Mouse (Mus musculus): ENCODE measurements at regions not wholly inside any gene's neighbourhood (a gene's known extent, or its start where the extent isn't known, plus 50 kb on each side); places are given as distances from the start of the nearest gene placed in this dataset.

DNA sequence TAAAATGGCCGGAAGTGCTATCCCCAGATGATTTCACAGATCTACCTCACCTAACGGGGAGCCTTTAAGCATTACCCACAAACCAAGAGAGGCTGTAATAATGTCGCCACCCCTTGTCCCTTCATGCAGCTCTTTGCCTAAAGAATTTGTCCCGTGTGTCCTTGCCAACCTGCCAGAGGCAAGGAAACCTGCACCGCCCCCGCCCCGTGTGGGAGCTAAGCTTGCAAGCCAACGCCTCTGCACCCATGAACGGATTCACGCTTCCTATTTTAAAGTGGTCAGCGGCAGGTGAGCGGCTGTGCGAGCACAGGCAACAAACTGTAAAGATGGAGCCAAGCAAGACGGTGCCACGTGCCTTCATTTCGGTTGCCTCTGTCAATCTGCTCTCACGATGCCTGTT, 63.1 kb downstream of the Gm11011 start:
- DNase-seq = no peak

DNA sequence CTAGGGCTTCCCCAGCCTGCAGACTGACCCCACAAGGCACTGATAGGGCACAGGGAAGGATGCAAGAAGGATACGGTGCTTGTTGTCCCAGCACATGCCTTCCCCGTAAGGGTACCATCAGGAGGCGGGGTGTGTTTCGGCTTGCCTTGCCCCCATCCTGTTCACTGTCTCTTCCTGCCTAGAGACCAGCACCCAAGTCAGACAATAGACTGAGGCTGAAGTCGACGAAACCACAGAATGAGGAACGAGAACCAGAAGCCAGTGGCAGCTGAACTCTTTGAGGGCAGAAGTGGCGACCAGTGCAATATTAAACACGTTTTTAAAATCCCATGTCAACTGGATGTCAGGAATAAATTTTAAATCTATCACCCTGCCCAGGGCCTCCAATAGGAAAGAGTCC, 67.6 kb downstream of the Gm11011 start:
- DNase-seq = no peak

DNA sequence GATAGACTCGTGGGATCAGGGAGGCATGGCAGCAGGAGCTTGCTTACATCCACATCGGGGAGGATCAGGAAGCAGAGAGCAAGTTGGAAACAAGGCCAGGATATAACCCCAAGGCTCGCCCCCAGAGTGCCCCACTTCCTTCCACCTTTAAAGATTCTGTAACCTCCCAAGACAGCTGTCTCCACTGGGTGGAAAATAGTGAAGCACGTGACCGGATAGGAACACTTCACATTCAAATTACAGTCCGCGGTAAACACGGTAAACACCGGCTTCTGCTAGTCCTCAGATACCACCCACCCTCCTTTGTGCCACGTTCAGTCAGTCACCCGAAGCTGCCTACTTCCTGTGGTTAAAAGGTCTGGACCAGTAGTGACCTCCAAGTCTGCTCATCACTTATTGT, 72.2 kb downstream of the Gm11011 start:
- no peak for DNase-seq

DNA sequence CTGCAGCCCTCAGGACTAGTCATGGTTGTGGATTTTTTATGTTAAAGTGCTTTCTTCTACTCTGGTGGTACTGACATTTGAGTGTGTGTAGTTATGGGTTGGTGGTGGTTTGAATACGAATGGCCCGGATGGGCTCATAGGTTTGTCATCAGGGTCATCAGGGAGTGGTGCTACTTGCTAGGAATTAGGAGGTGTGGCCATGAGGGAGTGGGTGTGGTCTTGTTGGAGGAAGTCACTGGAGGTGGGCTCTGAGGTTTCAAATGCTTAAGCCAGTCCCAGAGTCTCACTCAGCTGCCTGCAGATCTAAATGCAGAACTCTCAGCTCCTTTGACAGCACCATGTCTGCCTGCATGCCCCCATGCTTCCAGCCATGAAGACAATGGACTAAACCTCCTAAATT, 76.8 kb downstream of the Gm11011 start:
- DNase-seq = no peak

DNA sequence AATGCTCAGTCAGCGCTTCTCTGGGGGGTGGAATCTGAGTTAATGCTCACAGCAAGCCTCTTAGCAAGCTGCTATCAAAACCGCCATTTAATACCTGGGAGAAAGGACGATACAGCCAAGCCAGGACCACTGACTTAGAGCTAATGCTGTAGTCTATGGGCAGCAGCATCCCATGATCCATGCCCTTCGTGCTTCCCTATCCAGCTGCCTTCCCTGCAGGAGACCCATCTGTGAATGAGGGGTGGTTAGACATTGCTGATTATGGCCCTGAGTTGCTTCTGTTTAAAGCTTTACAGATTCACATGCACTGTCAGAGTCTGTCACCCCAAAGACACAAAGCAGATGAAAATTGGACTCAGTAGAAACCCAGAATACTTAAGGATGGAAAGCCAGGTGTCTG, 78.1 kb downstream of the Gm11011 start:
- no peak for DNase-seq

DNA sequence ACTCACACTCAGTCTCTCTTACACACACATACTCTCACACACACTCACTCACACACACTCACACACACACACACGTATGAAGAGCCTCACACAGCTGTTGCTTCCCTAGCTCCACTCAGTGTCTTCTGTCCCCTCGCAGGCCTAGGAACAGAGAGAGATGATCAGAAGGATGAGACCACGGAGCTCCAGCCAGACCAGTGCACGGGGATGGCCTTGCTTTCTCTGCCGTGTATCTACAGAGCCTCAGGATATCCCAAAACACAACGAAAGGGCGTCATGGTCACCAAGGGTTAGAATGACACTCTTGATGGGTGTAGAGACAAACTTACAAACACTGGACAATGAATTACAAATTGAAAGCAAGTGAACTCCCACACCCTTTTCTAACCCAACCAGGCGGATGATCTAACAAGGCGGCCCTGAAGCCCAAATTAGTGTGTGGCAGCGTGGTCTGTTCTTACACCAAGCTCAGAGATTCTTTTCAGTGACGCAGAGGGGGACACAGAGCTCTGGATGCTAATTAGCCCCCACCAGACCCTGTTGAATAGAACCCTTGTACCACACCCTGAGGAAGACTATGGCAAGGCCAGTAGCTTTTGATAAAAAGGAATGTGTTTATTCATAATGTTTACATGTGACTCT, 83.0 kb downstream of the Gm11011 start:
- DNase-seq = no peak

DNA sequence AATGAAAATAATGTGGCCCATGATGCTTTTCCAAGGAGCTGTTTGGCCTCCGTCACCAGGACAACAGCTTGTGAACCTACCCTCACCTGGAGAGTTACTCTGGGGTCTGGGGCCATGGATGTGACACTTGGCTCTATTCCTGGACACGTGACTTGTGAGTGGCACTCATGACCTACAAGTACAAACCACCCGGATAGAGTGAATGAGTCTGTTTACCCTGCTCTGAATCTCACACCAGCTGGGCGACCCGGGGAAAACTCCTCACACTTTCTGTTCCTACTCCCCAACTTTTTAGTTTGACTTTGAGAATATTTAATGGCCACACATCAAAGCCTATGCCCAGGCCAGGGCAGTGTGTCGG, 84.0 kb downstream of the Gm11011 start:
- DNase-seq = no peak

DNA sequence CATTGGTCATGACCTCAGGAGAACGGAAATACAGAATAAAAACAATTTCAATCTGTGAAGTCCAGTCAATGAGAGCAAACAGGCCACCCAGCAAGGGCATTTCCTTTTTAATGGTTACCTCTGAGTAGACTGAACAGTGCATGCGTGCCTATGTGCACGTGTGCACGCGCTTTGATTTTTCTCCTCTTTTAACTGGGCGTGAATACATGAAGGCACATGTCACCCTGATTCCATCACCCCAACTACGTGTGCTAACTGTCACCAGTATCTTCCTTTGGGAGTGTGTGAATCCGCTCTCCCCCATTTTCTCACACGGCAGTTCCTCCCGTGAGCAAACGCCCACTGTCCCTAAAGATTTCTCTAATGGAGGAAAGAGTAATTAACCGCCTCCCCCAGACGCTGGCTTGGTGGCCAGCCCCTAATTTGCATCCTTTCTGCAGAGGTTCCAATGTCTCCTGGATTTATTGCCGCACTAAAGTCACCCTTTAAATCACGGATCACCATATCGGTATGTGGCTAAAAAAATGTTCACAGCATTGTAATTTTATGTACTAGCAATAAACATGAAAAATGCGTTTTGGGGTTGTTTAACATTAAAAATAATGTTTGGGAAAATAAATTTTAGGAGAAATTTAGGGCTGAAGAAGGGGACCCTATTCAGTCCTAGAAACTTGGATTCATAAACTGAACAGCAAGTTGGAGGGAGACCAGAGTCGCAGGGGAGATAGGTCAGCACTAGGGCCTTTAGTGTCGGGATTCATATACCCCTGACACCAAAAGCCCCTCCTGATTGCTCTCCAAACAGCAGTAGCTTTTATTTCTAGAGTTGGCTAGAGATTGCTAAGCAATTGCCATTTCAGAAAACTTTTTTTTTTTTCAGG, 84.6 kb downstream of the Gm11011 start:
- DNase-seq = no peak

DNA sequence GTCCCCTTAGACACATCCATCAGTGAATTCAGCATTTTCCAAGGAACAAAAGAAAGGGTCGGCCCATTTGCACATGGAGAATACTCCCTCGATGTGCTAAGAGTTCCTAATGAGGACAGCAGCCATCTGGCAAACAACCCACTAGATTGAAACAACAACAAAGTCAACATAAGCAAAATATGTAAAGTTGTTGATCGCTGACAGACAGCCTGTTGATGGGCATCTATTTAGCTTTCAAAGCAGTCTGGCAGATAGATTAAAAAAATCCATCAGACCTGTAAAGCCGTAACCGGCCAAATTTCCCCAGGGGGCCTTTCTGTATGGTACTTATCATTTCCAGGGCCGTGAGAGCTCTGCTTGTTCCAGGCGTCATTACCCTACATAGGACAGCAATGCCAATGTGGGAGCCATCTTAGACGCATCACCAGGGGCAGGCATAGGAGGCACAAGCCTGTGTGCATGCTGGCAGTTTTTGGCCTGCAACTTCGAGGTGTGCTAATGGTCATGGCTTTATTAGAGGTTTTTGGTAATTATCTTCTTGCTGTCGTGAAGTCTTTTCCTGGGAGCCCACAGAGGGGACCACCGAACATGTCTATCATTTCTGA, 85.7 kb downstream of the Gm11011 start:
- DNase-seq = no peak

DNA sequence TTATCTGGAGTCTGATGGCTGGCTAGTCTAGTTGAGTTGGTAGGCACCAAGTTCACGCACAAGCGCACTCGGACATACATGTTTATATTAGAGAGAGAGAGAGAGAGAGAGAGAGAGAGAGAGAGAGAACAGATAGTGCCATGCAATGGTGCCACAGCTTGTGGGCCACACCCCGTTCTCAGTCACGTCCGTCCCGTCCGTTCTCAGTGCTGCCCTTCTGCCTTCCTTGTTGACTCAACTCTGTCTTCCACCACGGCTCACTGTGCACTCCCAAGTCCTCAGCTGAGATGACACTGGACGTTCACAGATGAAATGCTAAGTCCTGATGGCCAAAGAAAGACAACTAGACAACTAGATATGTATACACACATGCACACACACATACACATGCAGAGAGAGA, 92.2 kb downstream of the Gm11011 start:
- DNase-seq = no peak

DNA sequence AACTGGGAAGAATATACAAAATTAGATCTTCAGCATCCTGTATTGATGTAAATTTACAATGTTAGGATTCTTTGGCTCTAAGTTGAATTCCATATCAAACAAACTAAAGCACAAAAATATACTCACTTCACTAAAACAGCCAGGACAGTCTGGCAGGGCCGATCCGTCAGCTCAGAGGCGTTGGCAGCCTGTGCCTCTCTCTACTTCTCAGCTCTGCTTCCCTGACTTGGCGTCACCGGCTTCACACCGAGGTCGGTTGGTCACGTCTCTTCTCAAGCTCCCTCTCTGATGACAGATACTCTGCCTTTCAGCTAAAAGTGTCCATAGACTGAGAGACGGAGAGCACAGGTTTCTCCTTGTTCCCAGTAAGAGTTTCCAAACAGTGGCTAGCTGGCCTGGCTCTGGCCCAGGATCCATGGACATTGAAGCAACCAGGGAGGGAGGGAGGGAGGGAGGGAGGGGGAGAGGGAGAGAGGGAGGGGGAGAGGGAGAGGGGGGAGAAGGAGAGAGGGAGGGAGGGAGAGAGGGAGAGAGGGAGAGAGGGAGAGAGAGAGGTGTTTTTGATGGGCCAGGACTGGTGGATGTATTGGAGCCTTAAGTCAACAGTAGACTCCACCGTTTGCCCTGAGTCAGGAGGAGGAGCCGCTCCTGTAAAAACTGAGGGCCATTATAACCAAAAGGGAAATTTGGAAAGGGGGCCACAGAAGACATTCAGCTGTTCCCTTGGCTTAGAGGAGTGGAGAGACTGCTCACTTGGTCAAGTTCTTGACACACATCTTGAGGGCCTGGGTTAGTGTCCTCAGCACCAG, 92.8 kb downstream of the Gm11011 start:
- no peak for DNase-seq

DNA sequence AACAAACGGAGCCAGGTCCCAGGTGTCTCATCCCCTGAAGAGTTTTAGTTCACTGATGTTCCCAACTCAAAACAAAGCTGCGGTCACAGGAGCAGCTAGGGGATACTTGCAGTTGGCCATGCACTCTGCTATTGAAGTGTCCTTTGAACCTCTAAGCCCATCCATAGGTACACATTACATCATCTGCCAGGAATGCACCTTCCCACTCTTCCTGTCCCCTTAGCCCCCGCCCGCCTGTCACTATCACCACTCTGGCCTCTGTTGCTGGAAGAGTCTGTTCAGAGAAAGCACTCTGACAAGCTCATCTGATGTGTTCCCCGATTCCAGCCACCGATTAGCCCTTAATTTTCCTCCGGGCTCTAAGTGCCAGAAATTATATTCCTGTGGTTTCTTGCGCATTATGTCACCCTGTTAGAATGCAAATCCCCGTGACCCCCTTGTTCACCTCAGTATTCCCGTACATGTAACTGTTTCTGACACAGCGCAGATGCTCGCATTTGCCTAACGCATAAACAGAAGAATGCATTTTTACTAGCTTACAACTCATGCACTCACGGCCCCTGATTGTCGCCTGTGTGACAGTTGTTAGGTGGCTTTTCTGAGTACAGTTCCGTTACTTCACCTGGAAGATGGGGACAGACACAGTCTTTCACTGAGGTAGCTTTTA, 93.8 kb downstream of the Gm11011 start:
- no peak for DNase-seq

DNA sequence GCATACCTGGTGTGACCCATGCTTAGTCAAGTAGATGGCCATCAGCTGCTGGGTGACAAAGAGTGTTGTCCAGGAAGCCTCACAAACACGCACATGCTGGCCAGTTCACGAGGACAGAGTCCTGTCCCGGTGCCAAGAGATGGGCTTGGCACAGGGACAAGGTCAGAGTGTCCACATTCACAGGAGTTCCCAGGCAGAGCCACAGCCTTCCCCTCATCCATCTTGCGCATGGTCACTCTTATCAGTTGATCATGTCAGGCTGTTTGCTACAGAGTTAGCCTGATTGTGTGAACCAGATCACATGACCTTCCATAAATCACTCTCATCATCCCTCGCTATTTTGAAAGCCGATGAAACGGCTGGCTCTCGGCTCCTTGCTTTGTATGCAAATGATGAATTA, 103.6 kb downstream of the Gm11011 start:
- no peak for DNase-seq

DNA sequence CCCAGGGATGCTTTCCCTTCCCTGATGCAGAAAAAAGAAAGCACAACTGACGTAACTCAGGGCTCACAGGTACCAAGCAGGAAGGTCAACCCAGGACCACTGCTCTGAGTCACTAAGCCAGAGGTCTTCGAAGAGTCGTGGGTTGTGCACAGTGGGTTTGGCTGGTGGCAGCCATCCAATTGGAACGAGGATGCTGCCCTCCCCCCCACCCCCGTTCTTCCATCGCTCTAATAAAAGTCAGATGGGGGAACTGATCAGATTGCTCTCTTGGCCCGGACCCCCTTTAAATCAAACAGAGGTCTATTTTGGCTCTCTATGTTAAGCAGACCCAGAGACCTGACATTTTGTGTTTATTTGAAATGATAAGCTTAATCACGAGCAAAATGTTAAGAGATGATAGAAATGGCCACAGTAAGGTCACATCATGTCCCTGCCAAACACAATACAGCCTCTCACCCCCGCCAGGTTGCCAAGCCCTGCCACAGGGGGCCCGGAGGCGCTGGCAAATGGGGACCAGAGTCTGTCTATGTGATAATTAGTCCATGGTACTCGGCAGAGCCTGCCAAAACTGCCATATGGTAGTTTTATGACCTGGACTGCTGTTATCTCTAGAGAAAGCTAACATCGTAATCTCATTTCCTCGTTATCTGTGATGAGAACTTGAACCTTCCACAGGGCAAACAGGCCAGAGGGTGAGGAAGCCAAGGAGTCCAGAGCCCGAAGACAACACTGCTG, 105.6 kb downstream of the Gm11011 start:
- peak; percentile 84 for DNase-seq

DNA sequence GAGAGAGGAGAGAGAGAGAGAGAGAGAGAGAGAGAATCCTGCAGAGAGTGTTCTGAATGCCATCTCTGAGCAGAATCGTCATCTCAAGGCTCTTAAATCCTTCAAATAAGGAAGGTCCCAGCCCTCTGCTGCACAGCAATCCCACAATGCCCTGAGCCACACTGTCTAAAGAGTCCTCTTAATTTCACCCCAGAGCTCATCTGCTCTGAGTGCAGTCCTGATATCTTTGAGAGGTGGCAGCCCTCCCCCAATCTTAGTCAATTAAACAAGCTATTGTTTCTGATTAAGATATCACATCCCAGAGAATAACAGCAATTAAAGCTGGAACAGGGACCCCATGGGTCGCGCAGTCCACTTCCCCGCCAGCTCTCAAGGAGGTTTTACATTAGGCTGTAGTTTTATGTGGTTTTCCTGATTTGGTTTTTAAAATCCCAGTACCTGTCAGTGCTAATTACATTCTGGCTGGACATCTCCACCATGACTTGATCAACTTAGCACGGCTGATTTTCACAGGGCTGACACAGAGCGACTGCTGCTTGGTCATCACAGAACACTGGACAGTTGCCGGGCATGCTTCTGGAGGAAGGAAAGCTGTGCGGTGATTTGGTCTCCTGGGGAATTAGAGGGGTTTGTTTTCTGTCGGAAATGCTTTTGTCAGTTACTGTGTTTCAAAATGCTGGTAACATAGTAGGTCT, 113.0 kb downstream of the Gm11011 start:
- no peak for DNase-seq

DNA sequence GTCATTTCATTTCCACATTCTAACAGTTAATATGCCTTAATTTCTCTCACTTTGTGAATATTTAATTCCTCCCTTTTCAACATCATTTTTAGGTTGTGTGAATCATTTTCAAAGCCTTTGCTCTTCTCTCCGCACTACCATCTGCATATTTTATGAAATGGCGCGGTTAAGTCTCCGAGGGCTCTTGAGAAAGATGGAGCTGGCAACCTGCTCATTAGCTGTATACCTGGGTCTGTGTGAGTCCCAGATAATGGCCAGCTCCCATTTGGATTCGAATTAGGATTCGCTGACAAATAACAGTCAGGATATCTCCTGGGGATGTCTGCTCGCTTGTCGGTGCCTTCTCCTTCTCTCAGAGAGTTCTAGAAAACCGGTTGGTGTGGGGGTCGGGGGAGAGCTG, 118.0 kb downstream of the Gm11011 start:
- no peak for DNase-seq

DNA sequence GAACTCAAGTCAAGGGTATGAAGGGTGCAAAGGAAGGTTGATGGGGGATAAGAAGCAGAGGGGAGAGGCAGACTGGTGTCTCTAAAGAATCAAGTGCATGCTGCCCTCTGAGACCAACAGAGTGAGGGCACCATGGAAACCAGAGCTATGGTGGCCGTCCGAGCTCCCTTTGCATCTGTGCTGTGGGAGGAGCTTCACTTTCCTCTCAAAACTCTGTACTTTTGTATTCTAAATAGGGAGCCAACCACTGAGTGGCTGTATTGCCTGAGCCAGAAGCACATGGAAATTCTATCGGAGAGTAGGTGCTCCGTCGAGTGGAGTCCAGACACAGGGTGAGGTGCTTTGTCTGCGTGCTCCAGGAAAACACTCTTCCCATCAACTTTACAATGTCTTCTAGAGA, 119.9 kb downstream of the Gm11011 start:
- DNase-seq = no peak

DNA sequence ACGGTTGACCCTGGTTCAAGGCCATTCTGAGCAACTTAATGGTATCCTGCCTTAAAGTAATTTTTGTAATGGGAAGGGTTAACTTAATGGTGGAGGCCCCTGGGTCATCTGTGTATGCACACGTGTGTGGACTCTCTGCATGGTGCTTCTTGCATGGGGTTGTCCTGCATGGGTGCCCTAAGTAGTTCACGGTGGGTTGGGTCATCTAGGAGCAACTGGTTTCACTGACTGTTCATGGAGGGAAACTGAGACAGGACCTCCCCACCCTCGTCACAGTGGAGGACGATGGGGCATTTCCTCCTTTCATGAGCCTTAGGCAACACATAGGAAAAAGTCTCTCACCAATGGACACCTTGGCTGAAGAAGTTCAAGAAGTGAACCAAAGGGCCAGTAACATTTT, 123.4 kb downstream of the Gm11011 start:
- no peak for DNase-seq

DNA sequence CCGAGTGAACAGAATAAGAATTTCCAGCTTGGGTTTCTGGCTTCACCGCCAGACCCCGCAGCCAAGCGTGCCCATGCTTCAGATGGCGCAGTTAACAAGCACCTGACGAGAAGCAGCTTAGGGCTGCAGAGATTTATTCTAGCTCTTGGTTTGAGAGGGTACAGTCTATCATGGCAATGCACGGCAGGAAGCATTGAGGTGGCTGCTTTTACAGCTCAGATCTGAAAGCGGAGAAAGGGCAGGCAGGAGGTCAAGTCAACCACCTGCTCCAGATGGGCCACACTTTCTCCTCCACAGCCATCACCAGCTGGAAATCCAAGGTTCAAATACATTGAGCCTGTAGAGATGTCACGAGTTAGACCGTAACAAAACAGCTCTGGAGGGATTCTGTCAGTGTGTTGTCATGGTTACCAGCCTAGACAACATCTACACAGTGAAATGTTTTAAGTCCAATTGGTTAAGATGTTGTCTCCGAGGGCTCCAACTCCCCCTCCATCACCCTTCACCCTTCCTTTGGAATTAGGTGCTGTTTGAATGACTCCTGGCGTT, 126.0 kb downstream of the Gm11011 start:
- DNase-seq = no peak

DNA sequence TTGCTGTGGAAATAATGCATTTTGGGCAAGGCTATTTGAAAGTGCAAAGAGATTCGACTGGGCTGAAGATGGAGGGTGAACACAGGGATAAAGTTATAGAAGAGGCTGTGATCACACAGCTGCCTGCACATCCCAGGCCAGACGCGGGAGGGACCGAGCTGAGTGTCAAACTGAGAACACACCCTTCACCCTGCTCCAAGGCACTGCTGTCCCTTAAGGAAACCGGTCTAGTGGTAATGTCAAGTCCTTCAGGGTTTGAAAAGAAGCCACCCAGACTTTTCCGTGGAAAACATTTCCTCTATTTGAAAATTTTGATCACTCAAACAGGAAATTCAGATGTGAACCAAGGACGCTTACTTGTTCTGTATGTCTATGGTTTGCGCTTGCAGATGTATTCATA, 134.6 kb downstream of the Gm11011 start:
- no peak for DNase-seq

DNA sequence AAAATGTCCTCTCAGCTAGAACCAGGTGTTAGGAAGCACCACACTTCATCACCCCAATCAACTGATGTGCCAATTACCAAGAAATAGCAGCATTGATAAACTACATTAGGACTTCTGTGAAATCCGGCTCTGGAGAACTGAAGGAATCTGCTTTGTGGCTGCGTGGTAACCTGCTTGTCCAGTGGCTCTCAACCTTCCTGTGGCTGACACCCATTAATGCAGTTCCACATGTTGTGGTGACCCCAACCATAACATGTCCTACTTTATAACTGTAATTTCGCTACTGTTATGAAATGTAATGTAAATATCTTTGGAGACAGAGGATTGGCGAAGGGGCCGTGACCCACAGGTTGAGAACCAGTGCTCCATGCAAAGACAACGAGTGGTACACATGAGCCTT, 136.7 kb downstream of the Gm11011 start:
- DNase-seq = no peak

All from cerebellum, adult 9-10 months (tissue).